Mouse (Mus musculus) liver, embryonic 13.5 days (tissue): Measurements from ENCODE around the gene Prr18. TPM values are rescaled to one million over a fixed set of nuclear protein-coding genes. Genes with fewer than 3 reads are reported as not detected.
A peak's percentile ranks its signal among the peaks of the same experiment; 100 is the strongest.
"Not testable (repeated sequence)": the region's sequence is repeated elsewhere in the genome, so short reads cannot be mapped to it uniquely, and the experiment has no call there.

ENCODE experiments used
- ATAC-seq: fragments of 200-750 bp; cut with Nextera tagmentation; 2 replicates; pipeline ENCODE4 v1.8.0; 2017; ENCODE audit warnings: low read depth, mild to moderate bottlenecking, moderate number of reproducible peaks, moderate library complexity
- DNase-seq: peaks from one replicate; pipeline ENCODE4 v3.0.0; 2022
- H3K27ac ChIP-seq: fragments of 300-500 bp; sonication (generic); 2 replicates; pipeline ENCODE4 v1.5.1; 2015; ENCODE audit warnings: moderate library complexity, mild to moderate bottlenecking, inconsistent platforms
- H3K27me3 ChIP-seq: fragments of 300-500 bp; sonication (generic); 2 replicates; pipeline ENCODE4 v1.6.1; 2015; ENCODE audit warnings: mild to moderate bottlenecking, inconsistent platforms
- H3K36me3 ChIP-seq: fragments of 300-500 bp; sonication (generic); 2 replicates; pipeline ENCODE4 v1.6.1; 2015; ENCODE audit warnings: mild to moderate bottlenecking, inconsistent platforms
- H3K4me1 ChIP-seq: fragments of 300-500 bp; sonication (generic); replicated peaks from 2 replicates; pipeline ENCODE4 v1.6.1; 2015; ENCODE audit warnings: inconsistent platforms
- H3K4me2 ChIP-seq: fragments of 300-500 bp; sonication (generic); 2 replicates; pipeline ENCODE4 v1.6.1; 2015; ENCODE audit warnings: inconsistent platforms, mild to moderate bottlenecking, moderate library complexity
- H3K4me3 ChIP-seq: fragments of 300-500 bp; sonication (generic); replicated peaks from 2 replicates; pipeline ENCODE4 v1.5.1; 2015; ENCODE audit warnings: mild to moderate bottlenecking, inconsistent platforms
- H3K9ac ChIP-seq: fragments of 300-500 bp; sonication (generic); 2 replicates; pipeline ENCODE4 v1.6.1; 2015; ENCODE audit warnings: mild to moderate bottlenecking, inconsistent platforms
- H3K9me3 ChIP-seq: fragments of 300-500 bp; sonication (generic); replicated peaks from 2 replicates; pipeline ENCODE4 v1.6.1; 2016; ENCODE audit warnings: inconsistent platforms
- WGBS: fragments of 180-500 bp; shearing (Covaris S2); methylation state at CpG from one replicate; pipeline ENCODE4 v1.1.7; 2015; ENCODE audit not compliant: insufficient replicate concordance; 5-methylcytosine and 5-hydroxymethylcytosine counted together
- polyA plus RNA-seq: library from polyadenylated mRNA; unstranded; fragments of >200 nt; fragmentation: Nextera tagmentation; extraction: Ambion mirVana; gene quantifications from 2 replicates; pipeline ENCODE4 v1.2.1, GENCODE M21; 2015

Prr18 gene
- polyA plus RNA-seq, 1 experiment from 2014 or later = 0.09 TPM

- no peaks in the 10 kb centered on the region for H3K36me3 ChIP-seq
- WGBS = 35% methylated on average over 3 of the region's 3 CpGs
- H3K27ac ChIP-seq = no peak overlapping the region
- H3K27me3 ChIP-seq = no peaks in the 10 kb centered on the region
- H3K4me2 ChIP-seq = no peak overlapping the region
- no peak overlapping the region for H3K9ac ChIP-seq
- H3K4me3 ChIP-seq = no peak overlapping the region
- H3K9me3 ChIP-seq = no peaks in the 10 kb centered on the region
- ATAC-seq (no peak), DNase-seq (no peak)
- H3K4me1 ChIP-seq = peaks cover 2% of the 10 kb centered on the region; the same call in 1 of the 2 replicates
Measured at GRCm38 (mm10) chr17:8305801-8306200, 31.5 kb upstream of the Prr18 start.

GRCm38 (mm10) chr17:8310838-8311614 is 26.2 kb upstream of the Prr18 start, which contains the start of gene Sft2d1:
Gene Sft2d1 (plus strand): TSS chr17:8311102.
- DNase-seq (peak; percentile 88), ATAC-seq (peak; percentile 98)
- peak within 1 kb of the TSS; percentile 93 for H3K4me3 ChIP-seq
- H3K27ac ChIP-seq = peak within 1 kb of the TSS; percentile 71
- H3K27me3 ChIP-seq = no peaks in the 10 kb centered on the region
- under 1% methylated on average over 54 of the region's 54 CpGs for WGBS
- H3K4me1 ChIP-seq = peaks cover 33% of the 10 kb centered on the region
- H3K4me2 ChIP-seq = peak within 1 kb of the TSS; percentile 82
- H3K9ac ChIP-seq = peak within 1 kb of the TSS; percentile 91
- no peaks in the 10 kb centered on the region for H3K36me3 ChIP-seq
- H3K9me3 ChIP-seq = no peaks in the 10 kb centered on the region

- Histone ChIP-seq H3K27ac (no peak overlapping the region), H3K27me3 (no peaks in the 10 kb centered on the region), H3K9ac (peak overlapping the region; percentile 91), H3K4me3 (peak overlapping the region; percentile 93), H3K36me3 (no peaks in the 10 kb centered on the region), H3K9me3 (no peaks in the 10 kb centered on the region), H3K4me2 (peak overlapping the region; percentile 82), H3K4me1 (peaks cover 33% of the 10 kb centered on the region)
- DNase-seq (no peak), ATAC-seq (no peak)
- 17% methylated on average over 3 of the region's 3 CpGs for WGBS
Measured at GRCm38 (mm10) chr17:8311751-8312150, 25.5 kb upstream of the Prr18 start.

- Histone ChIP-seq H3K9ac (no peak overlapping the region), H3K4me1 (peaks cover 33% of the 10 kb centered on the region), H3K9me3 (no peaks in the 10 kb centered on the region), H3K4me3 (no peak overlapping the region), H3K27ac (no peak overlapping the region), H3K36me3 (no peaks in the 10 kb centered on the region), H3K27me3 (no peaks in the 10 kb centered on the region), H3K4me2 (no peak overlapping the region)
- 77% methylated on average over 3 of the region's 3 CpGs for WGBS
- DNase-seq = no peak
- ATAC-seq = no peak
Measured at GRCm38 (mm10) chr17:8313976-8314375, 23.3 kb upstream of the Prr18 start.

- Histone ChIP-seq H3K36me3 (peaks cover 5% of the 10 kb centered on the region; the same call in 1 of the 2 replicates), H3K4me1 (peaks cover 31% of the 10 kb centered on the region), H3K4me3 (no peak overlapping the region), H3K4me2 (no peak overlapping the region), H3K27ac (no peak overlapping the region), H3K27me3 (no peaks in the 10 kb centered on the region), H3K9ac (no peak overlapping the region), H3K9me3 (no peaks in the 10 kb centered on the region)
- ATAC-seq = no peak
- WGBS = 69% methylated on average over 1 of the region's 1 CpGs
- no peak for DNase-seq
Measured at GRCm38 (mm10) chr17:8316251-8316650, 21.0 kb upstream of the Prr18 start.

- not testable (repeated sequence) for H3K9me3 ChIP-seq, H3K4me2 ChIP-seq, DNase-seq, H3K4me3 ChIP-seq, H3K27ac ChIP-seq, ATAC-seq, H3K4me1 ChIP-seq, H3K27me3 ChIP-seq, H3K9ac ChIP-seq
- 88% methylated on average over 10 of the region's 11 CpGs for WGBS
- H3K36me3 ChIP-seq = peaks cover 30% of the 10 kb centered on the region
Measured at GRCm38 (mm10) chr17:8326877-8327276, 10.4 kb upstream of the Prr18 start.

GRCm38 (mm10) chr17:8328511-8329174 is 8.6 kb upstream of the Prr18 start:
- WGBS = 62% methylated on average over 7 of the region's 7 CpGs
- Histone ChIP-seq H3K4me3 (no peak overlapping the region), H3K27me3 (no peaks in the 10 kb centered on the region), H3K36me3 (peaks cover 23% of the 10 kb centered on the region), H3K4me1 (no peaks in the 10 kb centered on the region), H3K27ac (no peak overlapping the region), H3K9me3 (no peaks in the 10 kb centered on the region), H3K4me2 (no peak overlapping the region), H3K9ac (no peak overlapping the region)
- ATAC-seq (no peak), DNase-seq (peak; percentile 15)

GRCm38 (mm10) chr17:8330602-8331001 is 6.7 kb upstream of the Prr18 start:
- Histone ChIP-seq H3K9me3 (no peaks in the 10 kb centered on the region), H3K4me2 (no peak overlapping the region), H3K27ac (no peak overlapping the region), H3K9ac (no peak overlapping the region), H3K4me3 (no peak overlapping the region), H3K27me3 (no peaks in the 10 kb centered on the region), H3K36me3 (peaks cover 15% of the 10 kb centered on the region), H3K4me1 (no peaks in the 10 kb centered on the region)
- WGBS = 59% methylated on average over 5 of the region's 5 CpGs
- DNase-seq (no peak), ATAC-seq (no peak)

- 29% methylated on average over 8 of the region's 8 CpGs for WGBS
- no peak overlapping the region for H3K4me3 ChIP-seq
- H3K27me3 ChIP-seq = peaks cover 53% of the 10 kb centered on the region
Measured at GRCm38 (mm10) chr17:8339666-8340374, 2.6 kb downstream of the Prr18 start.

GRCm38 (mm10) chr17:8340407-8341359 is 3.4 kb downstream of the Prr18 start:
- WGBS = 2% methylated on average over 71 of the region's 92 CpGs
- ATAC-seq = no peak

More at GRCm38 (mm10) chr17:8339666-8340374, 2.6 kb downstream of the Prr18 start:
- Histone ChIP-seq H3K9me3 (no peaks in the 10 kb centered on the region), H3K4me1 (peaks cover 11% of the 10 kb centered on the region; the same call in 1 of the 2 replicates), H3K36me3 (no peaks in the 10 kb centered on the region), H3K27ac (no peak overlapping the region), H3K4me2 (peak overlapping the region; percentile 62; the same call in 1 of the 2 replicates), H3K9ac (no peak overlapping the region)
- DNase-seq = no peak
- ATAC-seq = no peak

More at GRCm38 (mm10) chr17:8340407-8341359, 3.4 kb downstream of the Prr18 start:
- no peak for DNase-seq
- Histone ChIP-seq H3K9me3 (no peaks in the 10 kb centered on the region), H3K4me2 (peak overlapping the region; percentile 62), H3K4me3 (peak overlapping the region; percentile 47), H3K9ac (no peak overlapping the region), H3K27me3 (peaks cover 53% of the 10 kb centered on the region), H3K36me3 (no peaks in the 10 kb centered on the region), H3K27ac (no peak overlapping the region), H3K4me1 (peaks cover 11% of the 10 kb centered on the region; the same call in 1 of the 2 replicates)
